Mouse (Mus musculus): ENCODE measurements around the gene Wnt10a.

GRCm38 (mm10) chr1:74830061-74830460 is 38.7 kb downstream of the Wnt10a start:
- TF ChIP-seq CTCF (IDR thresholded peaks at IDR 0.05) (no peak), EP300 (IDR thresholded peaks at IDR 0.05; ENCODE audit: insufficient read depth, low read depth, low read length) (no peak), POLR2A (IDR thresholded peaks at IDR 0.05; ENCODE audit: insufficient read depth, low read depth, low read length) (no peak)

Data from heart, adult 2 months (tissue).